Mouse (Mus musculus) mouse embryonic stem cell (cell line): ENCODE results near the gene Pip4k2c.

ENCODE experiments used
- in situ Hi-C, 2 experiments: fragments of 300-500 bp; cut with MboI; formaldehyde crosslinking; loops; 1 replicate in 1 of 2; 3 replicates in 1 of 2; pipeline ENCODE4 v1.14.3; 2019 to 2020; ENCODE audit warnings: low sequenced_read_pairs in 2 of 2, low pct_unique_long_range_greater_than_20kb in 1 of 2, mixed read lengths in 1 of 2; ENCODE audit not compliant: unreplicated experiment in 1 of 2

Gene Pip4k2c

DNA sequence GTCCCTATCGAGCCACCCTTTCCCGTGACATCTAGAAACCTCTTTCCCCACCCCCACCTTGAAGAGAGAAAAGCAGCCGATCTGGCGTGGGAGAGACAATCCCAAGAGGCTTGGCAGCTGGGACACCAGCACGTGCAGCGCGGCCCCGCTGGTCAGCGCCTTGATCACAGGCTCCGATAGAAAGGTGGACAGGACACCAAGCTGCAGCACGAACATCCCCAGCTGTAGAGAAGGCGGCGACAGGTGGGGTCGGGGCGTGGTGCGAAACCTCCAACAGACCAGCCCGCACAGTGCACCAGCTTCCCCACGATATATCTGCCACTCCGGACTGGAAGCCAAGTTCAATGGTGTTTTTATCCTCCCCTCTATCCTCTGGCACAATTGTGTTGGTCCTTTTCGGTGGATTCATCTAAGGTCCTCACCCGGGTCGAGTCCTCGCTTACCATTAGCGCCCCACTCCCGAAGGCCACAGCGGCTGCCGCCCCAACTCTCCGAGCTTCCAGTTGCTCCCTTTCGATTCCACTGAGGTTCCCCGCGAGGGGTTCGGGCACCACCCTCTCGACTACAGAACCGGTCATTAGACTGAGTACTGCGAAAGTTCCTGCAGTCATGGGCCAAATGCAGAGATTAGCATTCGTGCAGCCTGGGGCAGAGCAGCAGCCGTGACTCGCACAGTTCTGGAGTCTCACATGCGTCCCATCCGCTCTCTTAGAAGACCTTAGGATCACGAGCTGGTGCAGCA lies 32.9 kb downstream of the Pip4k2c start:
- in situ Hi-C loops, result loop anchor here (5.0 to 10.0 kb wide), 2 partner anchors 54 to 159 kb away; partner anchors contain the start of gene Os9 (in 1 of the 2)

DNA sequence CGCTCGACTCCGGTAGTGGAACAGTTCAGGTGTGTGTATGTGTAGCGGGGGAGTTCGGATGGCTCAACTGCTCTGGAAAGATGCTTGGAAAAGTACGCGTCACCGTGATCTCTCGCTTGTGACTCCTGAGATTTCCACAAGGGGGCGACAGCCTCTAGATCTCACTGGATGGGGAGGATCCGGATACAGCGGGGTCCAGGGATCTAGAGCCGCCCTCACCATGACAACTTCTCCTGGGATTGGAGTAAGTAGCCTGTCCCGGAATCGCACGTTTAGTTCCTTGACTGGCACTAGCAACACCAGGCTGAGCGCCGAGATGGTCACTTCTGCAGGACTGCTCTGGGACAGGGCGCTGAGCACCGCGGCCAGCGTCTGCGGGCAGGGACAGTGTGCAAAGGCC lies 33.7 kb downstream of the Pip4k2c start:
- in situ Hi-C loops, result loop anchor here (5.0 to 10.0 kb wide), 2 partner anchors 53 to 160 kb away; partner anchors contain the start of gene Os9 (in 1 of the 2)

- in situ Hi-C loops, result loop anchor here (5.0 to 10.0 kb wide), 2 partner anchors 52 to 160 kb away; partner anchors contain the start of gene Os9 (in 1 of the 2)
Observed at GRCm38 (mm10) chr10:127177235-127177634, 34.1 kb downstream of the Pip4k2c start.

- in situ Hi-C loops, result loop anchor here (5.0 to 10.0 kb wide), 2 partner anchors 52 to 161 kb away; partner anchors contain the start of gene Os9 (in 1 of the 2)
Observed at GRCm38 (mm10) chr10:127176756-127177155, 34.6 kb downstream of the Pip4k2c start.

DNA sequence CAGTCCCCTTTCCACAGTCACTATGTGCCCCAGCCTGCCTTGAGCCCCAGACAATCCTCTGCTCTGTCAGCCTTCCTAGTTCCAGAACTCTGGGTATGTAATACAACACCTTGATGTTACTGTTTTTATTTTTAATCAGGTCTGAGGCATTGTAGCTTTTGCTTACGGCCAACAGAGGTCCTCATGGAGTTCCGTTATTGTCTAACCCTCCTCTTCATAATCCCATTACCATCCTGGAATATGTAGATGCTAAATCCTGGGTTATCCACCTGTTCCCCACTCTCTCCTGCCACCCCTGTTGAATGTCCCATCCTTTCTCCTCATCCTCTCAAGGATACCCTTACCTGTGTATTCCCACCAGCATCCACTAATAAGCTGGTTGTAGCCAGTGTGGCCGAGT lies 35.2 kb downstream of the Pip4k2c start:
- in situ Hi-C loops, result loop anchor here (5.0 to 10.0 kb wide), 2 partner anchors 51 to 161 kb away; partner anchors contain the start of gene Os9 (in 1 of the 2)

GRCm38 (mm10) chr10:127174170-127174569 lies 37.2 kb downstream of the Pip4k2c start:
- in situ Hi-C loops, result loop anchor here in 1 of 2 experiments (5.0 to 10.0 kb wide), 2 partner anchors 49 to 158 kb away; partner anchors contain the start of gene Os9

GRCm38 (mm10) chr10:127173148-127174065 lies 38.0 kb downstream of the Pip4k2c start:
- in situ Hi-C loops, result loop anchor here in 1 of 2 experiments (5.0 to 10.0 kb wide), 2 partner anchors 49 to 159 kb away; partner anchors contain the start of gene Os9

DNA sequence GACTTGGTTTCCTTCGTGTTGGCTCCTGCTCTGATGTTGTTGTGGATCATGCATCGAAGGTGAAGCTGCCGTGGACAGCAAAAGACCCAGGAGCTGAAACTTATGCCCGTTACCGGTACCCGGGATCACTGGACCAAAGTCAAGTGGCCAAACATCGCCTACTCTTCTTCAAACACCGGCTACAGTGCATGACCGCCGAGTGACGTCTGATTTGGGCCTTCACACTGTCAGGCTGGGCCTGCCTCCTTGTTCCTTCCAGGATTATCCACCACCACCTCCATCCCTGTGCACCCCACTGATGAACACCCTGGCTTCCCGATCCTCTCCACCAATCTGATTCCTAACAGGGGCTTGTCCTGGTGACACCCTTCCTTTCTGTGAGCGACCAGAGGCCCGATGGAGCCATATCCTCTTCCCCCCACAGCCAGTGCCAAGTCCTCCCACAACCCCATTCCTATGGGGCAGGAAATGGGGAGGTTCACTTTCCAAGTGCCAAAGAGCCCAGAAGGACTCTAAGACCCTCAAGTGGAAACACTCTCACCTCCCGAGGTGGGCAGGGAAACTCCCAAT lies 39.7 kb downstream of the Pip4k2c start:
- in situ Hi-C loops, result loop anchor here in 1 of 2 experiments (5.0 to 10.0 kb wide), 2 partner anchors 47 to 161 kb away; partner anchors contain the start of gene Os9

DNA sequence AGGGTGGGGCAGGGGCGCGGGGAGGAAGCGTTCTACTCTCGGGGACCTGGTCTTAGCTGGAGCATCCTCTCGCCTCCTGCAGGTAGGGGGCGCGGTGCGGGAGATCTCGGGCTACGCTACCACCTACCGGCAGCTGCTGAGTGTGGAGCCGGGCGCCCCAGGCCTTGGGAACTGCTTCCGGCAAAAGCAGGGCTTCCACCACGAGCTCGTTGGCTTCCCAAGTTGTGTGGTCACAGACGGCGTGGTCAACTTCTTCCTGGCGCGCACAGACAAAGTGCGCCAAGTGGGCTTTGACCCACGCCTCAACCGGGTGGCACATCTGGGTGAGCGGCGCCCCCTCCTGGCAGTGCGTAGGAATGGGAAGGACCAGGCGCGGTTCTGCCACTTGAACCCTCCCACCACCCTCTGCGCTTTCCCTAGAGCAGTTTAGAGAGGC lies 40.5 kb downstream of the Pip4k2c start:
- in situ Hi-C loops, result loop anchor here in 1 of 2 experiments (5.0 to 10.0 kb wide), 2 partner anchors 46 to 161 kb away; partner anchors contain the start of gene Os9

DNA sequence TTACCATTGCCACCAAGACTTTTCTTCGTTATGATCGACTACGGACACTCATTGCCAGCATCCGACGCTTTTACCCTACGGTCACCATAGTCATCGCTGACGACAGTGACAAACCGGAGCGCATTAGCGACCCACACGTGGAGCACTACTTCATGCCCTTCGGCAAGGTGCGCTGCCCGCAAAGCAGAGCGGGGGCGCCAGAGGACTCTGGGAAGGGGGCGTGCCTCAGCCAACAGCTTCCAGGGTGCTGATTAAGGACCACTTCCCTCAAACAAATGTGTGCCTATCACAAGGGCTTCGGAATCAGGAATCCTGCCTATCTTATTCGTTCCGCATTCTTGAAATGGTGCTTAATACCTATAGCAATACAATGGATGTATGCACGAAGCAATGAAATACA lies 41.4 kb downstream of the Pip4k2c start:
- in situ Hi-C loops, result loop anchor here in 1 of 2 experiments (5.0 to 10.0 kb wide), 2 partner anchors 45 to 162 kb away; partner anchors contain the start of gene Os9

DNA sequence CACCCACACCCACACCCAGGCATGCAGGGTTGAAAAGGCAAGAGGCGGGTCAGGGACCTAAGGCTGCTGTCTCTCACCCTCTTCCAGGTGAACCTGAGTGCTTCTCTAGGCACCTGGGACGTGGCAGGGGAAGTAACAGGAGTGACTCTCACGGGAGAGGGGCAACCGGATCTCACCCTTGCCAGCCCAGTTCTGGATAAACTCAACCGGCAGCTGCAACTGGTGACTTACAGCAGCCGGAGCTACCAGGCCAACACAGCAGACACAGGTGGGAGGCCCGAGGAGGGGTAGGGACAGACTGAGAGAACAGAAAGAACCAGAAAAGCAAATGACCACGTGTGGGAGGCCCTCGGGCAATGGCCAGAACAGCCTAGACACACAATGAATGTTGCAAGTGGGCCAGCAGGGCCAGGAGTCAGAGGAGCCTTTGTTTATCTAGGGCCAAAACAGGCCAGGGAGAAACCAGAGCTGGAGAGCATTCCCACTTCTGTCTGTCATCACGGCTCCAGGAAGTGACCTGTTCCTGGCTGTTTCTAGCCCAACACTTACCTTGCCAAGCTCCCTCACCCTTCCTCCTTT lies 43.7 kb downstream of the Pip4k2c start:
- in situ Hi-C loops, result no loop called here

DNA sequence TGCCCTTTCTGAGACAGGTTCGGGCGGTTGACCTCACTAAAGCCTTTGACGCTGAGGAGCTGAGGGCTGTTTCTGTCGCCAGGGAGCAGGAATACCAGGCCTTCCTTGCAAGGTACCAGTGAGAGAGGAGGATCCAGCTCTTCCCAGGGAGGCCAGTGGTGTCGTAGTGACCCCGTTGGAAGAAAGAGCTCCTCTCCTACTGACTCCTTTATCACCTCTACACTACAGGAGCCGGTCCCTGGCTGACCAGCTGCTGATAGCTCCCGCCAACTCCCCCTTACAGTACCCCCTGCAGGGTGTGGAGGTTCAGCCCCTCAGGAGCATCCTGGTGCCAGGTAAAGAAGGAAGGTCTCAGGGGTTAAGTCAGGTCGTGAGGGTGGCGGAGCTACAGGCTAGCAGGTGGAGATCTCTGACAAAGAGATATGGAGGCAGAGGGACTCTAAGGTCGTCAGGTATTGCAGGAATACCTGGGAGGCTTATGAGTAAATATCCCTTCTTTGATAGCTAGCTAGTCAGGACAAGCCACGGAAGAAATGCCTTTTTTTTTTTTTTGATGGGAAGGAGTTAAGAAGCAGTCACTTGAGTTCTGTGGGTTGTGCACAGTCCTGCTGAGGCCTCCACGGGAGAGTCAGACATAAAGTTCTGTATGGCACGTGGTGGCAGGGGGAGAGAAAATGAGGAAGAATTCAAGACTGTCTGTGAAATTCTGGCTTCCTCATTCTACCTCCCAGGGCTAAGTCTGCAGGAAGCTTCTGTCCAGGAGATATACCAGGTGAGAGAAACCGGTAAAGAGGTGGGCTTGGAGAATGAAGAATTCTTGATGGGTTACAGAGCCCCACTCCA lies 44.4 kb downstream of the Pip4k2c start:
- in situ Hi-C loops, result no loop called here

DNA sequence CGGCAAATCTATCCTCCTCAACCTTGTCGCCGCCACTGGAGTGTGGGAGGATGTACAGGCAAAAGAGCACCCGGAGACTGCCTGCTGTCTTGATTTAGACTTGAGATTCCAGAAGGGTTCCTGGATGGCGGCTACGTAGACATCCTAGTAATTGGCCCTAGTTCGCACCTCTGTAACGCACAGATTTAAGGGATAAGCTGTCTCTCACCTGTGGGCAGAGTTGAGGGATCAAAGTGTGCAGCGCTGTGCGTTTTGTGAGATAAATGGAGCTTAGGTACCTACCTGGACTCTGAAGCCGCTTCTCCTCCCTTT lies 45.0 kb downstream of the Pip4k2c start:
- in situ Hi-C loops, result no loop called here

DNA sequence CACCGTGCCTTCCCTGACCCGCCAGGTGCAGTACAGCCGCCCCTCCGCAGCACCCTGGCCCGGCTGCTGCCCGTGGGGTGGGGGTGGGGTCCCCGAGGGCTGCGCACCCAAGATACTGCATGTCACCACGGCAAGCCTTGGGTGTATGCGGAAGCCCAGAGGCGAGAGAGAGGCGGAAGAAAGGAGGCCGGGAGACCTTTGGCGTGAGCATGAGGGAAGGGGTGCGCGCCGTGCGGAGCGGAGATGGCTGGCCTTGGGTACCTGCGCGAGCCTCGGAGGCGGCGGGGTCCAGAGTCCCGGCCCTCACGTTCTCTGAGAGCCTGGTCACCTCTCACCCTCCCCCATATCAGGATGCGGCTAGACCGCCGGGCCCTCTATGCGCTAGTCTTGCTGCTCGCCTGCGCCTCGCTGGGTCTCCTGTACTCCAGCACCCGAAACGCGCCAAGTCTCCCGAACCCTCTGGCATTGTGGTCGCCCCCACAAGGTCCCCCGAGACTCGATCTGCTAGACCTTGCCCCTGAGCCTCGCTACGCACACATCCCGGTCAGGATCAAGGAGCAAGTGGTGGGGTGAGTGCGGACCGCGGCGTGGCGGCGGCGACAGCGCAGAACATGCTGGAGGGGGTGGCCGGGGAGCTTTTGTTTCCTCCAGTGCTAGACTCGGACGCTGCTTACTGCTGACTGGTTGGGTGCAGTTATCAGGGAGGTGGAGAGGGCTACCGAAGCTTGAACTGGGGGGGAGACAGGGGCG lies 45.6 kb downstream of the Pip4k2c start:
- in situ Hi-C loops, result no loop called here

GRCm38 (mm10) chr10:127165354-127165653 lies 46.1 kb downstream of the Pip4k2c start:
- in situ Hi-C loops, result no loop called here

GRCm38 (mm10) chr10:127164631-127165353 lies 46.6 kb downstream of the Pip4k2c start, which contains the start of gene B4galnt1:
B4galnt1 (plus strand) TSS chr10:127165225.
- in situ Hi-C loops, result no loop called here
